Mouse (Mus musculus) myocyte (in vitro differentiated cells): ENCODE measurements around the gene Gm9970.

Experiments
- CEBPB ChIP-seq: IDR thresholded peaks from 2 replicates; pipeline ENCODE4 v1.6.1; 2011; ENCODE audit warnings: mild to moderate bottlenecking, moderate library complexity; ENCODE audit not compliant: poor library complexity, insufficient read depth, severe bottlenecking
- E2F4 ChIP-seq: IDR thresholded peaks from one replicate; pipeline ENCODE4 v1.6.1; 2011; ENCODE audit warnings: mild to moderate bottlenecking, control low read depth, moderate library complexity; ENCODE audit not compliant: insufficient read depth
- MAX ChIP-seq: IDR thresholded peaks from one replicate; pipeline ENCODE4 v1.6.1; 2011; ENCODE audit warnings: low read depth, mild to moderate bottlenecking, control low read depth
- MYOD1 ChIP-seq, 3 experiments: IDR thresholded peaks; one replicate each; pipeline ENCODE4 v1.6.1; 2011; ENCODE audit warnings: control low read depth in 2 of 3, low read depth in 2 of 3, mild to moderate bottlenecking in 2 of 3, moderate library complexity in 1 of 3; ENCODE audit not compliant: insufficient read length in 2 of 3, control insufficient read depth in 1 of 3
- MYOG ChIP-seq, 3 experiments: IDR thresholded peaks; one replicate each; pipeline ENCODE4 v1.6.1; 2011; ENCODE audit warnings: control low read depth in 2 of 3, low read depth in 2 of 3, mild to moderate bottlenecking in 2 of 3; ENCODE audit not compliant: insufficient read length in 2 of 3, control insufficient read depth in 1 of 3, insufficient read depth in 1 of 3
- POLR2A ChIP-seq: IDR thresholded peaks from one replicate; pipeline ENCODE4 v1.6.1; 2011; ENCODE audit warnings: low read depth, mild to moderate bottlenecking, control low read depth, moderate library complexity; ENCODE audit not compliant: insufficient read length
- POLR2AphosphoS2 ChIP-seq: IDR thresholded peaks from one replicate; pipeline ENCODE4 v1.6.1; 2011; ENCODE audit warnings: low read depth, control low read depth; ENCODE audit not compliant: insufficient read length
- SRF ChIP-seq: IDR thresholded peaks from one replicate; pipeline ENCODE4 v1.6.1; 2011; ENCODE audit warnings: low read depth; ENCODE audit not compliant: control insufficient read depth, insufficient read length
- TCF12 ChIP-seq: IDR thresholded peaks from one replicate; pipeline ENCODE4 v1.6.1; 2011; ENCODE audit warnings: mild to moderate bottlenecking, control low read depth; ENCODE audit not compliant: poor library complexity, insufficient read depth, severe bottlenecking
- TCF3 ChIP-seq: IDR thresholded peaks from one replicate; pipeline ENCODE4 v1.6.1; 2011; ENCODE audit warnings: low read depth, control low read depth; ENCODE audit not compliant: insufficient read length
- USF1 ChIP-seq: IDR thresholded peaks from one replicate; pipeline ENCODE4 v1.6.1; 2011; ENCODE audit warnings: low read depth, mild to moderate bottlenecking, control low read depth, moderate library complexity

GRCm38 (mm10) chr5:31240637-31241521, at the start of gene Gm9970, which contains the start of gene Nrbp1:
- no peak for TF ChIP-seq TCF3
- peak; percentile 87 for TF ChIP-seq POLR2AphosphoS2
- peak; percentile 84 for TF ChIP-seq POLR2A
- no peak for TF ChIP-seq MAX
- peak; percentile 35 to 88 (median 87) for TF ChIP-seq MYOG (IDR thresholded peaks at IDR 0.05; ENCODE audit: control insufficient read depth in 1 of 3, insufficient read depth in 1 of 3, insufficient read length in 2 of 3, low read depth in 2 of 3)
- no peak for TF ChIP-seq USF1
- peak in 2 of 3 experiments; percentile 44 to 73 for TF ChIP-seq MYOD1 (IDR thresholded peaks at IDR 0.05; ENCODE audit: control insufficient read depth in 1 of 3, insufficient read length in 2 of 3, low read depth in 2 of 3)
- no peak for TF ChIP-seq E2F4
- no peak for TF ChIP-seq SRF
- TF ChIP-seq CEBPB: no peak
- TF ChIP-seq TCF12: no peak
